Mouse (Mus musculus): ENCODE results near the gene Gstm4. TPM values are rescaled to one million over a fixed set of nuclear protein-coding genes. Genes with fewer than 3 reads are reported as not detected.

Gstm4 gene
- polyA plus RNA-seq, 1 experiment from 2014 or later, result 12.6 TPM

- peak; percentile 84 for ATAC-seq (ENCODE audit: low FRiP score, low read depth)
- Histone ChIP-seq H3K27ac (replicated peaks) (peak overlapping the region; percentile 81), H3K4me1 (peaks cover 54% of the 10 kb centered on the region), H3K27me3 (no peaks in the 10 kb centered on the region), H3K9ac (replicated peaks) (peak overlapping the region; percentile 63), H3K9me3 (no peaks in the 10 kb centered on the region), H3K4me2 (replicated peaks) (peak overlapping the region; percentile 99), H3K4me3 (peak overlapping the region; percentile 58), H3K36me3 (peaks cover 2% of the 10 kb centered on the region; the same call in 1 of the 2 replicates)
- 0% methylated on average over 14 of the region's 14 CpGs for WGBS
These were observed 40.6 kb upstream of the Gstm4 start for GRCm38 (mm10) chr3:108085281-108085720.

DNA sequence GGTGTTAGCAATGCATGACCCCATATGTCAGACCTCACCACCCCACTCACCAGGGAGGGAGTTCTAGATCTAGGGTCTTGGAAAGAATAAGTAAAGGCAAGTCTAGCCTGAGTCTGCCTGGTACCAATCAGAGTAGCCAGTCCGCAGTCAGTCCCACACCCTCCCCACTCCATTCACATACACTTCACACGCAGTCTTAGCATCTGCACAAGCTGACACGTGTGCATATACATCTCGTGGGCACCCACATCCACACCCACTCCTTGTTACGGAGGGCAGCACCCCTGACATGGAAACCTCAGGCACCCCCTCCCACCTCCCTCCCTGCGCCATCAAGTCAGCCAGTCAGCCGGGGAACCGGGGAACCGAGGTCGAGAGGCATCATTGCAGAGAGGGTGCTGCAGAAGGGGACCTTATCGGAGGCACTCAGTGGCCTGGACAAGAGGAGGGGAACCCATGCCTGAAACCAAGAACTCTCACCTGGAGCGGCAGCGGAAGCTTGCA lies 40.1 kb upstream of the Gstm4 start:
- Histone ChIP-seq H3K4me1 (peaks cover 54% of the 10 kb centered on the region), H3K4me3 (peak overlapping the region; percentile 58), H3K9me3 (no peaks in the 10 kb centered on the region), H3K27ac (replicated peaks) (peak overlapping the region; percentile 81), H3K4me2 (replicated peaks) (peak overlapping the region; percentile 99), H3K36me3 (peaks cover 7% of the 10 kb centered on the region; the same call in 1 of the 2 replicates), H3K9ac (replicated peaks) (peak overlapping the region; percentile 63), H3K27me3 (no peaks in the 10 kb centered on the region)
- ATAC-seq (ENCODE audit: low FRiP score, low read depth), result peak; percentile 7
- WGBS, result 21% methylated on average over 13 of the region's 13 CpGs

GRCm38 (mm10) chr3:108083904-108084407 lies 39.3 kb upstream of the Gstm4 start:
- 0 out of 2 replicates have a peak overlapping the region, but pooled peaks have one; percentile 24 for H3K9ac ChIP-seq (replicated peaks)
- peaks cover 50% of the 10 kb centered on the region for H3K4me1 ChIP-seq
- peak overlapping the region; percentile 99 for H3K4me2 ChIP-seq (replicated peaks)
- ATAC-seq (ENCODE audit: low FRiP score, low read depth), result no peak
- peaks cover 15% of the 10 kb centered on the region for H3K36me3 ChIP-seq
- 77% methylated on average over 4 of the region's 4 CpGs for whole genome bisulfite sequencing
- H3K4me3 ChIP-seq, result 0 out of 2 replicates have a peak overlapping the region, but pooled peaks have one; percentile 58
- H3K27me3 ChIP-seq, result no peaks in the 10 kb centered on the region
- H3K27ac ChIP-seq (replicated peaks), result no peak overlapping the region
- no peaks in the 10 kb centered on the region for H3K9me3 ChIP-seq

DNA sequence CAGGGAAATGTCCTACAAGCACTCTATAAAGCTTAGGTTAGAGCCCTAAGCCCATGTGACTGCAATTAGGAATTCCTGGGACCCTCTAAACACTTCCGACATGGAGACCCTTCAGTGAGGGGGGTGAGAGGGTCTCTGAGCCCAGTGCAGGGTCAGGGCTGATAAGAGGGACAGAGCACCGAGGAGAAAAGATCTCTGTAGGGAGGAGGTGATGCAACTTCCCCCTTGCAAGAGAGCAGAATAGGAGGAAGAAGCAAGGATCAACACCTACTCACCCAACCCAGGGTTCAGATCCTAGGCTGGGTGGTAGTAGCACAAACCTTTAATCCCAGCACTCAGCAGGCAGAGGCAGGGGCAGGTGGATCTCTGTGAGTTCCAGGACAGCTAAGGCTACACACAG lies 38.5 kb upstream of the Gstm4 start:
- peaks cover 19% of the 10 kb centered on the region for H3K36me3 ChIP-seq
- 68% methylated on average over 2 of the region's 2 CpGs for WGBS
- no peak overlapping the region for H3K27ac ChIP-seq (replicated peaks)
- peaks cover 50% of the 10 kb centered on the region for H3K4me1 ChIP-seq
- no peak for ATAC-seq (ENCODE audit: low FRiP score, low read depth)
- H3K4me3 ChIP-seq, result no peak overlapping the region
- no peaks in the 10 kb centered on the region for H3K27me3 ChIP-seq
- H3K9ac ChIP-seq (replicated peaks), result no peak overlapping the region
- H3K9me3 ChIP-seq, result no peaks in the 10 kb centered on the region
- 0 out of 2 replicates have a peak overlapping the region, but pooled peaks have one; percentile 99 for H3K4me2 ChIP-seq (replicated peaks)

GRCm38 (mm10) chr3:108082251-108082875 lies 37.7 kb upstream of the Gstm4 start:
- WGBS, result 55% methylated on average over 1 of the region's 1 CpGs
- no peak overlapping the region for H3K4me3 ChIP-seq
- peak overlapping the region; percentile 32 for H3K4me2 ChIP-seq (replicated peaks)
- no peak overlapping the region for H3K9ac ChIP-seq (replicated peaks)
- ATAC-seq (ENCODE audit: low FRiP score, low read depth), result no peak
- no peaks in the 10 kb centered on the region for H3K27me3 ChIP-seq
- 0 out of 2 replicates have a peak overlapping the region, but pooled peaks have one; percentile 32 for H3K27ac ChIP-seq (replicated peaks)
- H3K9me3 ChIP-seq, result no peaks in the 10 kb centered on the region
- peaks cover 50% of the 10 kb centered on the region for H3K4me1 ChIP-seq
- peaks cover 27% of the 10 kb centered on the region for H3K36me3 ChIP-seq

DNA sequence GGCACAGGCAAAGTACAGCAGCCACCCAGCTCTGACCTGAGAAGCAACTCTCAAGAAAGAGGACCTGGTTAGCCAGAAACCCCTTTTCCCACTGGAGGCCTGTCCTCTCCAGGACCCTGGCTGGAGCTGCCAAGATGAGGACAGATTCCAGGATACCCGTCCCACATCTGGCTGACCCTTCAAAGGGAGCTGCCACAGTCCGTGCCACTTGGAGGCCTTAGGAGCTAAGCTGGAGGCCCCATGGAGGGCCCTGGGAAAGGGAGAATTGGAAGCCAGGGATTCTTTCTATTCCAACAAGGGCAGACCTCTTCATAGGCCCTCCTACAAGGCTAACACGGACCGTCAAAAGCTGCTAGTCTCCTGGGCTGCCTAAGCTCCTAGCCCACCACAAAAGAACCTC lies 37.0 kb upstream of the Gstm4 start:
- Histone ChIP-seq H3K4me3 (no peak overlapping the region), H3K4me2 (replicated peaks) (peak overlapping the region; percentile 32), H3K9ac (replicated peaks) (no peak overlapping the region), H3K36me3 (peaks cover 33% of the 10 kb centered on the region), H3K9me3 (no peaks in the 10 kb centered on the region), H3K4me1 (peaks cover 48% of the 10 kb centered on the region), H3K27ac (replicated peaks) (0 out of 2 replicates have a peak overlapping the region, but pooled peaks have one; percentile 32), H3K27me3 (no peaks in the 10 kb centered on the region)
- no peak for ATAC-seq (ENCODE audit: low FRiP score, low read depth)
- 41% methylated on average over 4 of the region's 4 CpGs for WGBS

DNA sequence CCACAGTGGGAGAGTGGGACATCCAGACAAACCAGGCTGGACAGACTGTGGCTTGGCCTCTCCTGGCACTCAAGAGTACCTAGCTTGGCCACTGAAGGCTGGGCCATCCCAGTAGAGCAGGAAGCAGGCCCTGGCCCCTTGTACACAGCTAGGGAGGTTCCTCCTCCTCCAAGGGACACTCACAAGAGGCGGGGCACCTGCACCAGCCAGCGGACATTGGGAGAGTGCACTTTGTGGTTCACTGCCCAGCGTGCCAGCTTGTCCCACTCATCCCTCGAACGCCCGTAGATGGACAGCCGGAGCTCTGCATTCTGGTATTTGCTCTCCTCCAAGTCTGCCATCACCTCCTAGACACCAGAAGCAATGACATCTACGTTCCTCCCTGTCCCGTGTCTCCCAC lies 32.1 kb upstream of the Gstm4 start:
- no peak overlapping the region for H3K4me2 ChIP-seq (replicated peaks)
- H3K27me3 ChIP-seq, result no peaks in the 10 kb centered on the region
- no peak overlapping the region for H3K4me3 ChIP-seq
- H3K27ac ChIP-seq (replicated peaks), result no peak overlapping the region
- no peak for ATAC-seq (ENCODE audit: low FRiP score, low read depth)
- 93% methylated on average over 9 of the region's 9 CpGs for WGBS
- no peak overlapping the region for H3K9ac ChIP-seq (replicated peaks)
- H3K4me1 ChIP-seq, result peaks cover 12% of the 10 kb centered on the region; the same call in 1 of the 2 replicates
- H3K9me3 ChIP-seq, result no peaks in the 10 kb centered on the region
- H3K36me3 ChIP-seq, result peaks cover 64% of the 10 kb centered on the region

GRCm38 (mm10) chr3:108072983-108073569 lies 28.4 kb upstream of the Gstm4 start:
- Histone ChIP-seq H3K27ac (replicated peaks) (peak overlapping the region; percentile 25; the same call in 1 of the 2 replicates), H3K4me2 (replicated peaks) (no peak overlapping the region), H3K27me3 (no peaks in the 10 kb centered on the region), H3K9me3 (no peaks in the 10 kb centered on the region), H3K9ac (replicated peaks) (no peak overlapping the region), H3K36me3 (peaks cover 45% of the 10 kb centered on the region), H3K4me1 (0 out of 2 replicates have a peak, but pooled peaks cover 8% of the 10 kb centered on the region), H3K4me3 (no peak overlapping the region)
- 78% methylated on average over 10 of the region's 10 CpGs for WGBS
- ATAC-seq (ENCODE audit: low FRiP score, low read depth), result peak; percentile 36; the same call in 1 of the 2 replicates

DNA sequence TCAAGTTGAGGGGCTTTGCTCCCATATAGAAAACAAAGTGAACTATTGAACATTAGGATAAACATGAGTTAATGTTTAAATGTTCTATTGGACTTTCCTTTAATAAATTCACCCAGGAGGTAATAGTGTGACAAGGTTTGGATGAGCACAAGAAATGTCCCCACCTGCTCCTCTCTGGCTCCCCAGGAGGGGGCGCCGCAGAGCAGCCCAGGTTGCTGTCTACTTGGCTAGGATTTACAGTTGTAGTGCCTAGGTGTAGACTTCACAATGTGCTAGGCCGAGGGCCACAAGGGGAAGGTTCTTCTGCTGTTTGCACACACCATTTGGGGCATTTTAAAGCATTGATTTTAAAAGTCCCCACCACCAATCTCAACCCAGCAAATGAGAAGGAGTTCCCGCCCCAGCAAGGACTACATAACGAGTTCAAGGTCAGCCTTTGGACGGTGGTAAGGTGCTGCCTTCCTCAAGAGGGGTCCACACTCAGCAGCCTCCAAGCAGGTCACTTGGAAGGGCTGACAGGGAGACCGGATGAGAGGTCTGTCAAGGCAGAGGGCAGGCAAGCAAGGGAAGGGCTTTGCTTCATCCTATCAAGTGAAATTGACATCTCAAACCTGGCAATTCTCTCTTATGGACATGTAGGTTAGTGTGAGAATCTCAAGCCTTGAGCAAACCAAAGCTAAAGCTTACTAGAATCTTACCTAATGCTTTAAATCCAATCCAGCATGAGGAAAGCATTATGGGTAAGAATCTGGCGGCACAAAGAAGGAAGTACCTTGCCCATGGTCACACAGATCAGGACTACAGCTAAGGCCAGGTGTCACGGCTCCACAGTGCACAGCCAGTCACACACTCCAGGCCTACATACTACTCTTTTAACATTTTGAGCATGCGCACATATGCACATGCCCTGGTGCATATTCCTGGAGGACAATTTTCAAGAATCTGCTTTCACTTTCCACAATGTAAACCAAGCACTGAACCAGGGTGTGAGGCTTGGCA lies 25.9 kb upstream of the Gstm4 start:
- no peak overlapping the region for H3K4me2 ChIP-seq (replicated peaks)
- peaks cover 20% of the 10 kb centered on the region for H3K36me3 ChIP-seq
- H3K4me1 ChIP-seq, result 0 out of 2 replicates have a peak, but pooled peaks cover 8% of the 10 kb centered on the region
- no peak overlapping the region for H3K4me3 ChIP-seq
- no peak for ATAC-seq (ENCODE audit: low FRiP score, low read depth)
- H3K27me3 ChIP-seq, result no peaks in the 10 kb centered on the region
- H3K9ac ChIP-seq (replicated peaks), result no peak overlapping the region
- H3K27ac ChIP-seq (replicated peaks), result no peak overlapping the region
- WGBS, result 67% methylated on average over 10 of the region's 10 CpGs
- no peaks in the 10 kb centered on the region for H3K9me3 ChIP-seq

GRCm38 (mm10) chr3:108069231-108069870 lies 24.7 kb upstream of the Gstm4 start:
- no peak for ATAC-seq (ENCODE audit: low FRiP score, low read depth)
- H3K9me3 ChIP-seq, result no peaks in the 10 kb centered on the region
- 74% methylated on average over 13 of the region's 13 CpGs for WGBS
- no peak overlapping the region for H3K4me3 ChIP-seq
- H3K4me1 ChIP-seq, result 0 out of 2 replicates have a peak, but pooled peaks cover 8% of the 10 kb centered on the region
- no peaks in the 10 kb centered on the region for H3K27me3 ChIP-seq
- no peak overlapping the region for H3K4me2 ChIP-seq (replicated peaks)
- no peak overlapping the region for H3K27ac ChIP-seq (replicated peaks)
- no peak overlapping the region for H3K9ac ChIP-seq (replicated peaks)
- H3K36me3 ChIP-seq, result peaks cover 8% of the 10 kb centered on the region

DNA sequence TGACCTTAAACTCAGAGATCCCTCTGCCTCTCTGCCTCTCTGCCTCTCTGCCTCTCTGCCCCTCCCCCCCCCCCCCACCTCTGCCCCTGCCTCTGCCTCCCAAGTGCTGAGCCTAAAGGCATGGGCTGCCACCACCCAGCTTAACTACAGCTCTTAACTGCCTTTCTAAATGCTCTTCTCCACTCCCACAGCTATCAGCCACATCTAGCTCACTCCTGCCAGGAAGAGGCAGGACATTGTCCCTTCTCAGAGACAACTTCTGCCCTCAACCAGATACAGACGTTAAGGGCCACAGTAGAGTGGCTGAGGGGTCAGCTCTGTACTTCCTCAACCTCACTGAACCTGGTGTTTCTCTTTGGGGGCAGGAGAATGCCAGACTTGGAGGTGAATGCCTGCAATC lies 24.1 kb upstream of the Gstm4 start:
- no peak overlapping the region for H3K9ac ChIP-seq (replicated peaks)
- no peak overlapping the region for H3K4me3 ChIP-seq
- no peak overlapping the region for H3K4me2 ChIP-seq (replicated peaks)
- WGBS, result 38% methylated on average over 1 of the region's 1 CpGs
- H3K27me3 ChIP-seq, result no peaks in the 10 kb centered on the region
- no peak for ATAC-seq (ENCODE audit: low FRiP score, low read depth)
- H3K9me3 ChIP-seq, result no peaks in the 10 kb centered on the region
- 0 out of 2 replicates have a peak, but pooled peaks cover 8% of the 10 kb centered on the region for H3K4me1 ChIP-seq
- peaks cover 3% of the 10 kb centered on the region; the same call in 1 of the 2 replicates for H3K36me3 ChIP-seq
- H3K27ac ChIP-seq (replicated peaks), result no peak overlapping the region

Measured in midbrain, embryonic 12.5 days (tissue).